Mouse (Mus musculus): ENCODE data around the gene S100a4.

GRCm38 (mm10) chr3:90613461-90614147 is 10.0 kb downstream of the S100a4 start:
- TF ChIP-seq CTCF (IDR thresholded peaks at IDR 0.05; ENCODE audit: extremely low read depth, insufficient read length, insufficient replicate concordance, low read depth, low read length) (no peak), POLR2A (IDR thresholded peaks at IDR 0.05; ENCODE audit: low read depth, low read length) (no peak)

All from small intestine, adult 2 months (tissue).